Mouse (Mus musculus) myocyte (in vitro differentiated cells): ENCODE measurements at regions not wholly inside any gene's neighbourhood (a gene's known extent, or its start where the extent isn't known, plus 50 kb on each side); places are given as distances from the start of the nearest gene placed in this dataset.

ENCODE experiments used
- CEBPB ChIP-seq: IDR thresholded peaks from 2 replicates; pipeline ENCODE4 v1.6.1; 2011; ENCODE audit warnings: mild to moderate bottlenecking, moderate library complexity; ENCODE audit not compliant: poor library complexity, insufficient read depth, severe bottlenecking
- E2F4 ChIP-seq: IDR thresholded peaks from one replicate; pipeline ENCODE4 v1.6.1; 2011; ENCODE audit warnings: mild to moderate bottlenecking, control low read depth, moderate library complexity; ENCODE audit not compliant: insufficient read depth
- MAX ChIP-seq: IDR thresholded peaks from one replicate; pipeline ENCODE4 v1.6.1; 2011; ENCODE audit warnings: low read depth, mild to moderate bottlenecking, control low read depth
- MYOD1 ChIP-seq, 3 experiments: IDR thresholded peaks; one replicate each; pipeline ENCODE4 v1.6.1; 2011; ENCODE audit warnings: control low read depth in 2 of 3, low read depth in 2 of 3, mild to moderate bottlenecking in 2 of 3, moderate library complexity in 1 of 3; ENCODE audit not compliant: insufficient read length in 2 of 3, control insufficient read depth in 1 of 3
- MYOG ChIP-seq, 3 experiments: IDR thresholded peaks; one replicate each; pipeline ENCODE4 v1.6.1; 2011; ENCODE audit warnings: control low read depth in 2 of 3, low read depth in 2 of 3, mild to moderate bottlenecking in 2 of 3; ENCODE audit not compliant: insufficient read length in 2 of 3, control insufficient read depth in 1 of 3, insufficient read depth in 1 of 3
- POLR2A ChIP-seq: IDR thresholded peaks from one replicate; pipeline ENCODE4 v1.6.1; 2011; ENCODE audit warnings: low read depth, mild to moderate bottlenecking, control low read depth, moderate library complexity; ENCODE audit not compliant: insufficient read length
- POLR2AphosphoS2 ChIP-seq: IDR thresholded peaks from one replicate; pipeline ENCODE4 v1.6.1; 2011; ENCODE audit warnings: low read depth, control low read depth; ENCODE audit not compliant: insufficient read length
- REST ChIP-seq: IDR thresholded peaks from one replicate; pipeline ENCODE4 v1.6.1; 2011; ENCODE audit warnings: mild to moderate bottlenecking, control low read depth, moderate library complexity; ENCODE audit not compliant: insufficient read depth, insufficient read length
- SRF ChIP-seq: IDR thresholded peaks from one replicate; pipeline ENCODE4 v1.6.1; 2011; ENCODE audit warnings: low read depth; ENCODE audit not compliant: control insufficient read depth, insufficient read length
- TCF12 ChIP-seq: IDR thresholded peaks from one replicate; pipeline ENCODE4 v1.6.1; 2011; ENCODE audit warnings: mild to moderate bottlenecking, control low read depth; ENCODE audit not compliant: poor library complexity, insufficient read depth, severe bottlenecking
- TCF3 ChIP-seq: IDR thresholded peaks from one replicate; pipeline ENCODE4 v1.6.1; 2011; ENCODE audit warnings: low read depth, control low read depth; ENCODE audit not compliant: insufficient read length
- USF1 ChIP-seq: IDR thresholded peaks from one replicate; pipeline ENCODE4 v1.6.1; 2011; ENCODE audit warnings: low read depth, mild to moderate bottlenecking, control low read depth, moderate library complexity

DNA sequence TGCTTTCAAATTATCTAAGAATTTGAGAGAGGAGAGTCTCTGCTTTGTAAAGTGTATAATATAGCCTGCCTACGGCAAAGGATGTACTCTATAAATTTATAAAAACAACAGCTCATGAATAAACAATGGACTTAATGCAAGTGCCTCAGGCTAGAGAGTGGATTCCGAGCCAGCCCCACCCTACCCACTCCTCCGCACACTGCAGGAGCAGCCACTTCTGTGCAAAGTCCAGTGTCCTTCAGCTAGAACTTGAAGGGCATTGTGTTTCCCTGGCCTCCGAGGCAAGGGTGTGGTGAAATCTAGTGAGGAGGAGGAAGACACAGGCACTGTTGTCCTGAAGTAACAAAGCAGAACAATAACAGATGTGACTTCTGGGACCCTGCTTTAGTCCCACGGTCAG is 98.4 kb upstream of the Arl4c start:
- no peak for TF ChIP-seq POLR2A
- TF ChIP-seq CEBPB = no peak
- no peak for TF ChIP-seq E2F4
- no peak for TF ChIP-seq TCF12
- TF ChIP-seq MAX = no peak
- no peak for TF ChIP-seq TCF3
- no peak for TF ChIP-seq MYOG (IDR thresholded peaks at IDR 0.05; ENCODE audit: control insufficient read depth in 1 of 3, insufficient read depth in 1 of 3, insufficient read length in 2 of 3, low read depth in 2 of 3)
- TF ChIP-seq POLR2AphosphoS2 = no peak
- no peak for TF ChIP-seq USF1
- no peak for TF ChIP-seq REST
- no peak for TF ChIP-seq SRF
- no peak for TF ChIP-seq MYOD1 (IDR thresholded peaks at IDR 0.05; ENCODE audit: control insufficient read depth in 1 of 3, insufficient read length in 2 of 3, low read depth in 2 of 3)
